22 mouse cellular contexts compared by ENCODE assay signal in genomic region chr11:91204416-91204815, GRCm38 (mm10).
DNase-seq lines count a peak whose midpoint lies in the region; ATAC-seq and TF ChIP-seq lines count a peak whose summit lies in the region.
"Had no signal": no experiment of that assay in that cellular context is flagged by ENCODE, and none has a peak within 500 bp of the region (broad histone marks: within the 10 kb centered on the region; RNA-seq: fewer than 3 reads in every experiment).

No protein-coding gene starts in this region.

- H3K9me3 ChIP-seq in hindbrain, postnatal 0 days (ENCODE audit: low read length): no peaks in the 10 kb centered on the region
- no peaks in the 10 kb centered on the region for H3K9me3 ChIP-seq in hindbrain, embryonic 13.5 days
- H3K9me3 ChIP-seq in midbrain, embryonic 16.5 days (replicated peaks; ENCODE audit: control insufficient read depth, low read length, poor library complexity, severe bottlenecking): no peaks in the 10 kb centered on the region
- H3K9me3 ChIP-seq: heart, embryonic 12.5 days; liver, embryonic 13.5 days; neural tube, embryonic 15.5 days had no signal

- WGBS in hindbrain, postnatal 0 days: 52% methylated on average over 7 of the region's 7 CpGs
- WGBS in hindbrain, embryonic 13.5 days: 63% methylated on average over 7 of the region's 7 CpGs
- 68% methylated on average over 7 of the region's 7 CpGs for WGBS in midbrain, embryonic 16.5 days
- WGBS in thymus, adult 2 months: 89% methylated on average over 7 of the region's 7 CpGs

- no peak overlapping the region for H3K27ac ChIP-seq in hindbrain, postnatal 0 days
- H3K27ac ChIP-seq in hindbrain, embryonic 13.5 days: no peak overlapping the region
- no peak overlapping the region for H3K27ac ChIP-seq in midbrain, embryonic 16.5 days (ENCODE audit: low read length)
- no peak overlapping the region for H3K27ac ChIP-seq in thymus, adult 2 months (ENCODE audit: control insufficient read depth, insufficient read depth, low read length)
- H3K27ac ChIP-seq: liver, embryonic 13.5 days; macrophage; neural tube, embryonic 15.5 days had no signal

- no peak overlapping the region for H3K4me3 ChIP-seq in hindbrain, postnatal 0 days (ENCODE audit: low read length)
- no peak overlapping the region for H3K4me3 ChIP-seq in hindbrain, embryonic 13.5 days
- no peak overlapping the region for H3K4me3 ChIP-seq in midbrain, embryonic 16.5 days (ENCODE audit: low read depth, low read length)
- no peak overlapping the region for H3K4me3 ChIP-seq in thymus, adult 2 months (ENCODE audit: control insufficient read depth, insufficient read depth, low read length)
- H3K4me3 ChIP-seq: heart, embryonic 12.5 days; liver, embryonic 13.5 days; neural tube, embryonic 15.5 days had no signal

- ATAC-seq in hindbrain, postnatal 0 days: no peak
- ATAC-seq in hindbrain, embryonic 13.5 days (ENCODE audit: low FRiP score): no peak
- ATAC-seq in midbrain, embryonic 16.5 days: no peak
- ATAC-seq in monocyte, adult 5-6 weeks (replicated peaks; ENCODE audit: insufficient number of reproducible peaks, low FRiP score, low TSS enrichment, poor library complexity, severe bottlenecking): no peak
- ATAC-seq: forebrain, postnatal 0 days; intestine, postnatal 0 days had no signal

- H3K36me3 ChIP-seq in hindbrain, postnatal 0 days (ENCODE audit: insufficient read depth, low read length): no peaks in the 10 kb centered on the region
- no peaks in the 10 kb centered on the region for H3K36me3 ChIP-seq in hindbrain, embryonic 13.5 days
- no peaks in the 10 kb centered on the region for H3K36me3 ChIP-seq in midbrain, embryonic 16.5 days (ENCODE audit: control insufficient read depth, insufficient read depth, low read length)
- H3K36me3 ChIP-seq in thymus, adult 2 months (ENCODE audit: control insufficient read depth, insufficient read depth, low read length): no peaks in the 10 kb centered on the region
- H3K36me3 ChIP-seq: heart, embryonic 12.5 days; liver, embryonic 13.5 days; neural tube, embryonic 15.5 days had no signal

- H3K27me3 ChIP-seq in hindbrain, postnatal 0 days (ENCODE audit: insufficient read depth, low read length): no peaks in the 10 kb centered on the region
- no peaks in the 10 kb centered on the region for H3K27me3 ChIP-seq in hindbrain, embryonic 13.5 days
- no peaks in the 10 kb centered on the region for H3K27me3 ChIP-seq in midbrain, embryonic 16.5 days (ENCODE audit: control insufficient read depth, insufficient read depth, low read depth, low read length)
- no peaks in the 10 kb centered on the region for H3K27me3 ChIP-seq in thymus, adult 2 months (ENCODE audit: control insufficient read depth, insufficient read depth, low read length)
- H3K27me3 ChIP-seq: heart, embryonic 12.5 days; liver, embryonic 13.5 days; neural tube, embryonic 15.5 days had no signal

- no peak for TF ChIP-seq POLR2A in thymus, adult 2 months (IDR thresholded peaks at IDR 0.05; ENCODE audit: control insufficient read depth, extremely low read depth, insufficient read depth, low read length, poor library complexity)

- no peaks in the 10 kb centered on the region for H3K4me1 ChIP-seq in hindbrain, postnatal 0 days (ENCODE audit: insufficient read depth, low read length)
- peaks cover 11% of the 10 kb centered on the region; the same call in 1 of the 2 replicates for H3K4me1 ChIP-seq in hindbrain, embryonic 13.5 days (replicated peaks)
- H3K4me1 ChIP-seq in midbrain, embryonic 16.5 days (ENCODE audit: control insufficient read depth, insufficient read depth, low read length): no peaks in the 10 kb centered on the region
- H3K4me1 ChIP-seq in thymus, adult 2 months (replicated peaks; ENCODE audit: control insufficient read depth, insufficient read depth, low read length): no peaks in the 10 kb centered on the region
- H3K4me1 ChIP-seq: liver, embryonic 13.5 days had no signal

- H3K9ac ChIP-seq in hindbrain, postnatal 0 days (replicated peaks; ENCODE audit: low read length): no peak overlapping the region
- H3K9ac ChIP-seq in hindbrain, embryonic 13.5 days: no peak overlapping the region
- H3K9ac ChIP-seq in midbrain, embryonic 16.5 days (ENCODE audit: low read depth, low read length): no peak overlapping the region
- H3K9ac ChIP-seq: forebrain, postnatal 0 days; heart, embryonic 12.5 days; liver, embryonic 13.5 days; neural tube, embryonic 15.5 days had no signal

- DNase-seq in adrenal gland, adult 2 months: peak; percentile 4
- DNase-seq in adrenal gland, adult 8-10 months: no peak
- no peak for DNase-seq in hindbrain, postnatal 0 days (ENCODE audit: low spot score)
- peak; percentile 18 for DNase-seq in R1 (ENCODE audit: low read depth, low spot score)
- DNase-seq in thymus, adult 2 months: no peak
- DNase-seq: cerebellum, adult 2 months; cerebellum, postnatal 36 days; embryo, embryonic 11 days; forebrain, postnatal 0 days; gastrocnemius, postnatal 25 days; heart, adult 18-20 months; heart, postnatal 10 days; kidney, postnatal 25 days; liver, embryonic 13.5 days; lung, adult 2 months had no signal

- TF ChIP-seq CTCF in hindbrain, postnatal 0 days (IDR thresholded peaks at IDR 0.05; ENCODE audit: low read depth): no peak
- no peak for TF ChIP-seq CTCF in thymus, adult 2 months (IDR thresholded peaks at IDR 0.05; ENCODE audit: borderline replicate concordance, control insufficient read depth, extremely low read depth, insufficient read depth, low read length, poor library complexity)

- H3K4me2 ChIP-seq in hindbrain, postnatal 0 days (ENCODE audit: low read depth, low read length): peak overlapping the region; percentile 34
- no peak overlapping the region for H3K4me2 ChIP-seq in hindbrain, embryonic 13.5 days
- H3K4me2 ChIP-seq in midbrain, embryonic 16.5 days (ENCODE audit: low read length): peak overlapping the region; percentile 27
- H3K4me2 ChIP-seq: heart, embryonic 12.5 days; liver, embryonic 13.5 days; neural tube, embryonic 15.5 days had no signal

Comparison
In these comparisons a context has a peak if more than half of its experiments do, and no peak if none do; other contexts are left out.
1. DNase-seq: peak in adrenal gland, adult 2 months (single experiment) and R1 (single experiment); none in adrenal gland, adult 8-10 months (single experiment), hindbrain, postnatal 0 days (single experiment) and thymus, adult 2 months (single experiment).